Mouse (Mus musculus) small intestine, adult 2 months (tissue): ENCODE data around the gene Prkaa1. TPM values are rescaled to one million over a fixed set of nuclear protein-coding genes. Genes with fewer than 3 reads are reported as not detected.
"Not testable (repeated sequence)": the region's sequence is repeated elsewhere in the genome, so short reads cannot be mapped to it uniquely, and the experiment has no call there.

Experiments
- H3K27ac ChIP-seq: fragments of 200-500 bp; 2 replicates; pipeline ENCODE4 v1.5.1; 2012; ENCODE audit warnings: low read depth, low read length, control low read depth, inconsistent platforms; ENCODE audit not compliant: insufficient read depth
- H3K27me3 ChIP-seq: fragments of 200-500 bp; 2 replicates; pipeline ENCODE4 v1.6.1; 2012; ENCODE audit warnings: mild to moderate bottlenecking, moderate library complexity, low read length, inconsistent platforms; ENCODE audit not compliant: control insufficient read depth, insufficient read depth
- H3K36me3 ChIP-seq: fragments of 200-500 bp; 2 replicates; pipeline ENCODE4 v1.6.1; 2012; ENCODE audit warnings: mild to moderate bottlenecking, low read length, control low read depth, inconsistent platforms; ENCODE audit not compliant: control insufficient read depth, insufficient read depth
- H3K4me1 ChIP-seq: fragments of 200-500 bp; 2 replicates; pipeline ENCODE4 v1.6.1; 2012; ENCODE audit warnings: low read length, inconsistent platforms, mixed read lengths; ENCODE audit not compliant: control insufficient read depth, insufficient read depth, insufficient read length
- H3K4me3 ChIP-seq: fragments of 200-500 bp; 2 replicates; pipeline ENCODE4 v1.5.1; 2012; ENCODE audit warnings: low read depth, mild to moderate bottlenecking, control low read depth, inconsistent platforms, low read length, moderate library complexity
- CTCF ChIP-seq: fragments of 200-500 bp; IDR thresholded peaks from 2 replicates; pipeline ENCODE4 v1.5.1; 2012; ENCODE audit warnings: low read depth, mild to moderate bottlenecking, control low read depth, inconsistent platforms, low read length, moderate library complexity, mixed read lengths; ENCODE audit not compliant: insufficient replicate concordance, insufficient read length; ENCODE audit errors: extremely low read depth
- POLR2A ChIP-seq: fragments of 200-500 bp; IDR thresholded peaks from 2 replicates; pipeline ENCODE4 v1.6.1; 2012; ENCODE audit warnings: low read depth, mild to moderate bottlenecking, control low read depth, inconsistent platforms, low read length, moderate library complexity
- WGBS: fragments of 180-500 bp; shearing (Covaris S2); methylation state at CpG from one replicate; pipeline ENCODE4 v1.1.7; 2018; 5-methylcytosine and 5-hydroxymethylcytosine counted together
- polyA plus RNA-seq: library from polyadenylated mRNA; depleted of rRNA; stranded (reverse); fragments of >200 nt; gene quantifications from 2 replicates; pipeline ENCODE4 v1.2.3, GENCODE M21; 2012

The Prkaa1 gene
- polyA plus RNA-seq, 1 experiment = 1.1 TPM

GRCm38 (mm10) chr15:5121535-5122313, 21.9 kb upstream of the Prkaa1 start:
- peaks cover 41% of the 10 kb centered on the region for H3K36me3 ChIP-seq
- H3K27ac ChIP-seq = no peak overlapping the region
- 86% methylated on average over 12 of the region's 12 CpGs for WGBS
- peaks cover 4% of the 10 kb centered on the region; the same call in 1 of the 2 replicates for H3K4me1 ChIP-seq
- no peak overlapping the region for H3K4me3 ChIP-seq
- TF ChIP-seq POLR2A (no peak), CTCF (no peak)
- H3K27me3 ChIP-seq = no peaks in the 10 kb centered on the region

GRCm38 (mm10) chr15:5126456-5126855, 17.2 kb upstream of the Prkaa1 start:
- Histone ChIP-seq H3K36me3 (peaks cover 8% of the 10 kb centered on the region), H3K27ac (no peak overlapping the region), H3K4me1 (no peaks in the 10 kb centered on the region), H3K4me3 (no peak overlapping the region), H3K27me3 (no peaks in the 10 kb centered on the region)
- 75% methylated on average over 4 of the region's 4 CpGs for WGBS
- no peak for TF ChIP-seq CTCF
- no peak for TF ChIP-seq POLR2A

GRCm38 (mm10) chr15:5127487-5127886, 16.2 kb upstream of the Prkaa1 start:
- H3K4me1 ChIP-seq = no peaks in the 10 kb centered on the region
- TF ChIP-seq CTCF (no peak), POLR2A (no peak)
- no peak overlapping the region for H3K4me3 ChIP-seq
- WGBS = 56% methylated on average over 2 of the region's 2 CpGs
- no peaks in the 10 kb centered on the region for H3K27me3 ChIP-seq
- H3K27ac ChIP-seq = no peak overlapping the region
- H3K36me3 ChIP-seq = peaks cover 4% of the 10 kb centered on the region

GRCm38 (mm10) chr15:5128176-5128940, 15.3 kb upstream of the Prkaa1 start:
- TF ChIP-seq POLR2A (no peak), CTCF (no peak)

GRCm38 (mm10) chr15:5129111-5129805, 14.4 kb upstream of the Prkaa1 start:
- no peak for TF ChIP-seq POLR2A
- no peak for TF ChIP-seq CTCF
- WGBS = 83% methylated on average over 12 of the region's 12 CpGs
- Histone ChIP-seq H3K4me1 (peaks cover 2% of the 10 kb centered on the region; the same call in 1 of the 2 replicates), H3K27ac (no peak overlapping the region), H3K27me3 (no peaks in the 10 kb centered on the region), H3K36me3 (peaks cover 2% of the 10 kb centered on the region), H3K4me3 (no peak overlapping the region)

More at GRCm38 (mm10) chr15:5128176-5128940, 15.3 kb upstream of the Prkaa1 start:
- Histone ChIP-seq H3K27me3 (no peaks in the 10 kb centered on the region), H3K4me3 (no peak overlapping the region), H3K4me1 (peaks cover 2% of the 10 kb centered on the region; the same call in 1 of the 2 replicates), H3K36me3 (peaks cover 4% of the 10 kb centered on the region), H3K27ac (no peak overlapping the region)
- 28% methylated on average over 5 of the region's 5 CpGs for WGBS

- not testable (repeated sequence) for H3K27ac ChIP-seq, H3K4me3 ChIP-seq, H3K27me3 ChIP-seq, H3K36me3 ChIP-seq, H3K4me1 ChIP-seq
- 81% methylated on average over 14 of the region's 14 CpGs for WGBS
These were observed 12.6 kb upstream of the Prkaa1 start for GRCm38 (mm10) chr15:5130887-5131668.
